Mouse (Mus musculus) kidney, adult 2 months (tissue): ENCODE data around the gene Trib2. TPM values are rescaled to one million over a fixed set of nuclear protein-coding genes. Genes with fewer than 3 reads are reported as not detected.

Experiments used
- DNase-seq: peaks from one replicate; pipeline ENCODE4 v3.0.0; 2021
- H3K27ac ChIP-seq: fragments of 200-500 bp; 2 replicates; pipeline ENCODE4 v1.5.1; 2012; ENCODE audit warnings: low read depth, low read length, control low read depth, inconsistent platforms; ENCODE audit not compliant: insufficient read depth
- H3K27me3 ChIP-seq: fragments of 200-500 bp; replicated peaks from 2 replicates; pipeline ENCODE4 v1.6.1; 2012; ENCODE audit warnings: mild to moderate bottlenecking, moderate library complexity, low read length, inconsistent platforms; ENCODE audit not compliant: control insufficient read depth, insufficient read depth
- H3K36me3 ChIP-seq: fragments of 200-500 bp; 2 replicates; pipeline ENCODE4 v1.6.1; 2012; ENCODE audit warnings: mild to moderate bottlenecking, moderate library complexity, low read length, inconsistent platforms; ENCODE audit not compliant: control insufficient read depth, insufficient read depth
- H3K4me1 ChIP-seq: fragments of 200-500 bp; 2 replicates; pipeline ENCODE4 v1.6.1; 2011; ENCODE audit warnings: low read length; ENCODE audit not compliant: control insufficient read depth, insufficient read depth
- H3K4me3 ChIP-seq: fragments of 200-500 bp; 2 replicates; pipeline ENCODE4 v1.5.1; 2011; ENCODE audit warnings: mild to moderate bottlenecking, low read depth, low read length, control low read depth; ENCODE audit not compliant: insufficient read depth
- CTCF ChIP-seq: fragments of 200-500 bp; conservative IDR thresholded peaks from 2 replicates; pipeline ENCODE4 v1.5.1; 2011; ENCODE audit warnings: low read depth, mild to moderate bottlenecking, control low read depth, low read length, moderate library complexity, mixed read lengths; ENCODE audit not compliant: insufficient read depth, insufficient read length
- POLR2A ChIP-seq: fragments of 200-500 bp; IDR thresholded peaks from one replicate; pipeline ENCODE4 v1.6.1; 2011; ENCODE audit warnings: low read depth, low read length, control low read depth
- WGBS: fragments of 180-500 bp; shearing (Covaris S2); methylation state at CpG from one replicate; pipeline ENCODE4 v1.1.7; 2018; 5-methylcytosine and 5-hydroxymethylcytosine counted together
- polyA plus RNA-seq: library from polyadenylated mRNA; depleted of rRNA; stranded (reverse); fragments of >200 nt; gene quantifications from 2 replicates; pipeline ENCODE4 v1.2.3, GENCODE M21; 2012

Trib2 gene
- polyA plus RNA-seq, 1 experiment: 22.2 TPM

GRCm38 (mm10) chr12:15745752-15746151 lies 71.0 kb downstream of the Trib2 start:
- Histone ChIP-seq H3K27me3 (no peaks in the 10 kb centered on the region; the same call in 1 of the 2 replicates), H3K36me3 (no peaks in the 10 kb centered on the region), H3K27ac (no peak overlapping the region), H3K4me1 (no peaks in the 10 kb centered on the region), H3K4me3 (no peak overlapping the region)
- no peak for TF ChIP-seq CTCF
- no peak for TF ChIP-seq POLR2A
- 42% methylated on average over 10 of the region's 10 CpGs for WGBS
- DNase-seq: peak; percentile 24
